Mouse (Mus musculus) kidney, adult 2 months (tissue): ENCODE measurements around the gene Cela3b. TPM values are rescaled to one million over a fixed set of nuclear protein-coding genes. Genes with fewer than 3 reads are reported as not detected.

Experiments used
- DNase-seq: peaks from one replicate; pipeline ENCODE4 v3.0.0; 2021
- H3K27ac ChIP-seq: fragments of 200-500 bp; 2 replicates; pipeline ENCODE4 v1.5.1; 2012; ENCODE audit warnings: low read depth, low read length, control low read depth, inconsistent platforms; ENCODE audit not compliant: insufficient read depth
- H3K27me3 ChIP-seq: fragments of 200-500 bp; replicated peaks from 2 replicates; pipeline ENCODE4 v1.6.1; 2012; ENCODE audit warnings: mild to moderate bottlenecking, moderate library complexity, low read length, inconsistent platforms; ENCODE audit not compliant: control insufficient read depth, insufficient read depth
- H3K36me3 ChIP-seq: fragments of 200-500 bp; 2 replicates; pipeline ENCODE4 v1.6.1; 2012; ENCODE audit warnings: mild to moderate bottlenecking, moderate library complexity, low read length, inconsistent platforms; ENCODE audit not compliant: control insufficient read depth, insufficient read depth
- H3K4me1 ChIP-seq: fragments of 200-500 bp; 2 replicates; pipeline ENCODE4 v1.6.1; 2011; ENCODE audit warnings: low read length; ENCODE audit not compliant: control insufficient read depth, insufficient read depth
- H3K4me3 ChIP-seq: fragments of 200-500 bp; 2 replicates; pipeline ENCODE4 v1.5.1; 2011; ENCODE audit warnings: mild to moderate bottlenecking, low read depth, low read length, control low read depth; ENCODE audit not compliant: insufficient read depth
- CTCF ChIP-seq: fragments of 200-500 bp; conservative IDR thresholded peaks from 2 replicates; pipeline ENCODE4 v1.5.1; 2011; ENCODE audit warnings: low read depth, mild to moderate bottlenecking, control low read depth, low read length, moderate library complexity, mixed read lengths; ENCODE audit not compliant: insufficient read depth, insufficient read length
- POLR2A ChIP-seq: fragments of 200-500 bp; IDR thresholded peaks from one replicate; pipeline ENCODE4 v1.6.1; 2011; ENCODE audit warnings: low read depth, low read length, control low read depth
- WGBS: fragments of 180-500 bp; shearing (Covaris S2); methylation state at CpG from one replicate; pipeline ENCODE4 v1.1.7; 2018; 5-methylcytosine and 5-hydroxymethylcytosine counted together
- polyA plus RNA-seq: library from polyadenylated mRNA; depleted of rRNA; stranded (reverse); fragments of >200 nt; gene quantifications from 2 replicates; pipeline ENCODE4 v1.2.3, GENCODE M21; 2012

Gene Cela3b
- polyA plus RNA-seq, 1 experiment = not detected

- TF ChIP-seq POLR2A = no peak
- no peak for TF ChIP-seq CTCF
These were observed 30.3 kb upstream of the Cela3b start for GRCm38 (mm10) chr4:137460676-137461075.

GRCm38 (mm10) chr4:137458861-137459260 is 28.5 kb upstream of the Cela3b start:
- Histone ChIP-seq H3K27me3 (no peaks in the 10 kb centered on the region), H3K36me3 (no peaks in the 10 kb centered on the region), H3K4me3 (no peak overlapping the region), H3K4me1 (no peaks in the 10 kb centered on the region), H3K27ac (no peak overlapping the region)
- 54% methylated on average over 5 of the region's 5 CpGs for WGBS
- DNase-seq = no peak
- TF ChIP-seq POLR2A (no peak), CTCF (no peak)

More at GRCm38 (mm10) chr4:137460676-137461075, 30.3 kb upstream of the Cela3b start:
- H3K27ac ChIP-seq = no peak overlapping the region
- no peaks in the 10 kb centered on the region for H3K27me3 ChIP-seq
- WGBS = 77% methylated on average over 14 of the region's 14 CpGs
- H3K36me3 ChIP-seq = no peaks in the 10 kb centered on the region
- H3K4me1 ChIP-seq = no peaks in the 10 kb centered on the region
- H3K4me3 ChIP-seq = no peak overlapping the region
- no peak for DNase-seq

- TF ChIP-seq POLR2A = no peak
- TF ChIP-seq CTCF = no peak
- Histone ChIP-seq H3K27me3 (no peaks in the 10 kb centered on the region), H3K36me3 (no peaks in the 10 kb centered on the region), H3K4me1 (no peaks in the 10 kb centered on the region), H3K27ac (no peak overlapping the region), H3K4me3 (no peak overlapping the region)
- no peak for DNase-seq
- WGBS = 59% methylated on average over 9 of the region's 9 CpGs
These were observed 28.0 kb upstream of the Cela3b start for GRCm38 (mm10) chr4:137458310-137458709.

GRCm38 (mm10) chr4:137457292-137457691 is 27.0 kb upstream of the Cela3b start:
- H3K4me3 ChIP-seq = no peak overlapping the region
- no peak for DNase-seq
- WGBS = 84% methylated on average over 4 of the region's 4 CpGs

GRCm38 (mm10) chr4:137456581-137456980 is 26.2 kb upstream of the Cela3b start:
- Histone ChIP-seq H3K4me3 (no peak overlapping the region), H3K4me1 (no peaks in the 10 kb centered on the region), H3K27ac (no peak overlapping the region), H3K36me3 (no peaks in the 10 kb centered on the region), H3K27me3 (no peaks in the 10 kb centered on the region)
- TF ChIP-seq CTCF (no peak), POLR2A (no peak)
- 73% methylated on average over 12 of the region's 12 CpGs for WGBS
- DNase-seq = no peak

More at GRCm38 (mm10) chr4:137457292-137457691, 27.0 kb upstream of the Cela3b start:
- Histone ChIP-seq H3K4me1 (no peaks in the 10 kb centered on the region), H3K27ac (no peak overlapping the region), H3K36me3 (no peaks in the 10 kb centered on the region), H3K27me3 (no peaks in the 10 kb centered on the region)
- TF ChIP-seq CTCF (no peak), POLR2A (no peak)

GRCm38 (mm10) chr4:137454582-137454981 is 24.2 kb upstream of the Cela3b start:
- no peaks in the 10 kb centered on the region for H3K4me1 ChIP-seq
- WGBS = 91% methylated on average over 14 of the region's 14 CpGs
- no peak for DNase-seq

GRCm38 (mm10) chr4:137453234-137453767 is 23.0 kb upstream of the Cela3b start, which contains the start of gene 1700013G24Rik:
Gene 1700013G24Rik, plus strand, starts transcription at chr4:137453284.
- no peaks in the 10 kb centered on the region for H3K36me3 ChIP-seq
- 94% methylated on average over 8 of the region's 8 CpGs for WGBS
- no peak within 1 kb of the TSS for H3K27ac ChIP-seq
- H3K4me3 ChIP-seq = no peak within 1 kb of the TSS
- no peak for DNase-seq
- peaks cover 3% of the 10 kb centered on the region; the same call in 1 of the 2 replicates for H3K4me1 ChIP-seq
- no peaks in the 10 kb centered on the region for H3K27me3 ChIP-seq
- TF ChIP-seq CTCF (no peak), POLR2A (no peak)

More at GRCm38 (mm10) chr4:137454582-137454981, 24.2 kb upstream of the Cela3b start:
- Histone ChIP-seq H3K4me3 (no peak overlapping the region), H3K27me3 (no peaks in the 10 kb centered on the region), H3K36me3 (no peaks in the 10 kb centered on the region), H3K27ac (no peak overlapping the region)
- no peak for TF ChIP-seq POLR2A
- TF ChIP-seq CTCF = no peak

GRCm38 (mm10) chr4:137452190-137452589 is 21.9 kb upstream of the Cela3b start:
- no peak for DNase-seq
- Histone ChIP-seq H3K27me3 (no peaks in the 10 kb centered on the region), H3K36me3 (no peaks in the 10 kb centered on the region), H3K27ac (no peak overlapping the region), H3K4me3 (no peak overlapping the region), H3K4me1 (peaks cover 3% of the 10 kb centered on the region; the same call in 1 of the 2 replicates)
- TF ChIP-seq POLR2A (no peak), CTCF (no peak)
- whole genome bisulfite sequencing = 89% methylated on average over 6 of the region's 6 CpGs
